In genomic region chr1:127087616-127088015, GRCm38 (mm10) we compare ENCODE assay signal across 28 mouse cellular contexts.
"Had no signal": no experiment of that assay in that cellular context is flagged by ENCODE, and none has a peak within 500 bp of the region (broad histone marks: within the 10 kb centered on the region; RNA-seq: fewer than 3 reads in every experiment).

No protein-coding gene starts in this region.

- DNase-seq: cerebellum, adult 2 months; cerebellum, adult 8-10 months; cerebellum, adult 9-10 months; cerebellum, adult 9-11 months; cerebellum, postnatal 10 days; cerebellum, postnatal 14 days; cerebellum, postnatal 25 days; cerebellum, postnatal 36 days; embryo, embryonic 11 days; forebrain, postnatal 0 days; gastrocnemius, adult 2 months; gastrocnemius, postnatal 10 days; gastrocnemius, postnatal 14 days; gastrocnemius, postnatal 25 days; gastrocnemius, postnatal 36 days; heart, adult 18-20 months; heart, adult 2 months had no signal

- H3K4me2 ChIP-seq: embryonic facial prominence, embryonic 12.5 days; embryonic facial prominence, embryonic 13.5 days; embryonic facial prominence, embryonic 15.5 days; forebrain, embryonic 12.5 days; forebrain, embryonic 13.5 days; forebrain, embryonic 15.5 days had no signal

- H3K27me3 ChIP-seq: embryonic facial prominence, embryonic 12.5 days; embryonic facial prominence, embryonic 13.5 days; embryonic facial prominence, embryonic 15.5 days; forebrain, embryonic 12.5 days; forebrain, embryonic 13.5 days; forebrain, embryonic 15.5 days had no signal

- H3K27ac ChIP-seq: embryonic facial prominence, embryonic 10.5 days; embryonic facial prominence, embryonic 12.5 days; embryonic facial prominence, embryonic 13.5 days; embryonic facial prominence, embryonic 15.5 days; forebrain, embryonic 10.5 days; forebrain, embryonic 12.5 days; forebrain, embryonic 13.5 days; forebrain, embryonic 15.5 days; gastrocnemius, adult 2 months; heart, adult 2 months had no signal

- H3K9ac ChIP-seq: embryonic facial prominence, embryonic 12.5 days; embryonic facial prominence, embryonic 13.5 days; embryonic facial prominence, embryonic 15.5 days; forebrain, embryonic 12.5 days; forebrain, embryonic 13.5 days; forebrain, embryonic 15.5 days; forebrain, postnatal 0 days had no signal

- ATAC-seq: forebrain, embryonic 13.5 days; forebrain, embryonic 14.5 days; forebrain, embryonic 15.5 days; forebrain, embryonic 16.5 days; forebrain, postnatal 0 days had no signal

- H3K4me1 ChIP-seq: embryonic facial prominence, embryonic 10.5 days; embryonic facial prominence, embryonic 12.5 days; embryonic facial prominence, embryonic 13.5 days; embryonic facial prominence, embryonic 15.5 days; forebrain, embryonic 10.5 days; forebrain, embryonic 12.5 days; forebrain, embryonic 13.5 days; forebrain, embryonic 15.5 days had no signal

- H3K9me3 ChIP-seq: embryonic facial prominence, embryonic 12.5 days; embryonic facial prominence, embryonic 13.5 days; embryonic facial prominence, embryonic 15.5 days; forebrain, embryonic 10.5 days; forebrain, embryonic 12.5 days; forebrain, embryonic 13.5 days had no signal

- H3K4me3 ChIP-seq: embryonic facial prominence, embryonic 10.5 days; embryonic facial prominence, embryonic 12.5 days; embryonic facial prominence, embryonic 13.5 days; embryonic facial prominence, embryonic 15.5 days; erythroblast, embryonic 14.5 days; forebrain, embryonic 10.5 days; forebrain, embryonic 12.5 days; forebrain, embryonic 13.5 days; forebrain, embryonic 15.5 days; gastrocnemius, adult 2 months; heart, adult 2 months had no signal

- H3K36me3 ChIP-seq: embryonic facial prominence, embryonic 10.5 days; embryonic facial prominence, embryonic 12.5 days; embryonic facial prominence, embryonic 13.5 days; embryonic facial prominence, embryonic 15.5 days; forebrain, embryonic 10.5 days; forebrain, embryonic 12.5 days; forebrain, embryonic 15.5 days had no signal
